ENCODE assay signal across 22 mouse cellular contexts in the genomic region with DNA sequence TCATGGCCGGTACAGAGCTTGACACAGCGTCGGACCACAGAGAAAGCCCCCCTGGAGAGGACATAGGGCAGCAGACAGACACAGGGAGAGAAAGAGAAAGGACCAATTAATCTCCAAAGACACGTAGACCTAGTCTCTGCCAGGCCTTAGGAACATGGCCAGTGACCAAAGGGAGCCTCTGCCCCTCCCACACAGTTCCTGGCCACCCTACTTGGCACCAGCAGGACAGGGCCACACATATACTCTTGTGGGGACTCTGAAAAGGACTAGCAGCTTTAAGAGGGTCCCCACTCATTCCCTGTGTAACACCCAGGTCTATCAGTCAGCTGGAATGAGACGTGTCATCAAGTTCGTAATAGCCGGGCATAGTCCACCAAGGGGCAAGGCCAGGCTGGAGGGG. TPM values are rescaled to one million over a fixed set of nuclear protein-coding genes. Genes with fewer than 3 reads are reported as not detected.
DNase-seq lines count a peak whose midpoint lies in the region; ATAC-seq and TF ChIP-seq lines count a peak whose summit lies in the region.
"Had no signal": no experiment of that assay in that cellular context is flagged by ENCODE, and none has a peak within 500 bp of the region (broad histone marks: within the 10 kb centered on the region; RNA-seq: fewer than 3 reads in every experiment).

No protein-coding gene starts in this region.

- 69% methylated on average over 7 of the region's 7 CpGs for whole genome bisulfite sequencing in hindbrain, embryonic 16.5 days
- WGBS in hindbrain, embryonic 13.5 days = 77% methylated on average over 7 of the region's 7 CpGs
- WGBS in midbrain, postnatal 0 days = 68% methylated on average over 7 of the region's 7 CpGs
- WGBS in midbrain, embryonic 11.5 days = 81% methylated on average over 7 of the region's 7 CpGs
- WGBS in olfactory bulb, adult 2 months = 43% methylated on average over 7 of the region's 7 CpGs

- intact Hi-C loops in left cerebral cortex, postnatal 25 days (cut with DNase I) = no loop called here

- no peak overlapping the region for H3K4me3 ChIP-seq in hindbrain, embryonic 16.5 days (ENCODE audit: low read length)
- no peak overlapping the region for H3K4me3 ChIP-seq in hindbrain, embryonic 13.5 days
- H3K4me3 ChIP-seq in midbrain, postnatal 0 days (ENCODE audit: low read depth, low read length) = no peak overlapping the region
- H3K4me3 ChIP-seq in midbrain, embryonic 11.5 days (ENCODE audit: low read depth, low read length) = no peak overlapping the region
- H3K4me3 ChIP-seq in olfactory bulb, adult 2 months (ENCODE audit: insufficient read depth, low read depth, low read length) = no peak overlapping the region
- H3K4me3 ChIP-seq: embryonic facial prominence, embryonic 12.5 days; erythroblast, embryonic 14.5 days; forebrain, embryonic 15.5 days; heart, embryonic 10.5 days; liver, embryonic 13.5 days; midbrain, embryonic 10.5 days; neural tube, embryonic 12.5 days had no signal

- H3K9me3 ChIP-seq in hindbrain, embryonic 16.5 days (ENCODE audit: control insufficient read depth, low read length) = no peaks in the 10 kb centered on the region
- H3K9me3 ChIP-seq in hindbrain, embryonic 13.5 days = no peaks in the 10 kb centered on the region
- no peaks in the 10 kb centered on the region for H3K9me3 ChIP-seq in midbrain, postnatal 0 days (ENCODE audit: low read length)
- no peaks in the 10 kb centered on the region for H3K9me3 ChIP-seq in midbrain, embryonic 11.5 days (ENCODE audit: control insufficient read depth, low read length)
- H3K9me3 ChIP-seq: embryonic facial prominence, embryonic 12.5 days; forebrain, embryonic 15.5 days; heart, embryonic 10.5 days; liver, embryonic 13.5 days; midbrain, embryonic 10.5 days; neural tube, embryonic 12.5 days had no signal

- H3K9ac ChIP-seq in hindbrain, embryonic 16.5 days (ENCODE audit: low read depth, low read length) = no peak overlapping the region
- no peak overlapping the region for H3K9ac ChIP-seq in hindbrain, embryonic 13.5 days
- H3K9ac ChIP-seq in midbrain, postnatal 0 days (replicated peaks; ENCODE audit: low read length, poor library complexity, severe bottlenecking) = no peak overlapping the region
- H3K9ac ChIP-seq in midbrain, embryonic 11.5 days (ENCODE audit: low read length) = no peak overlapping the region
- H3K9ac ChIP-seq: embryonic facial prominence, embryonic 12.5 days; forebrain, embryonic 15.5 days; liver, embryonic 13.5 days; lung, embryonic 14.5 days; neural tube, embryonic 12.5 days had no signal

- peaks cover 3% of the 10 kb centered on the region for H3K4me1 ChIP-seq in hindbrain, embryonic 16.5 days (ENCODE audit: control insufficient read depth, insufficient read depth, low read depth, low read length)
- peaks cover 16% of the 10 kb centered on the region for H3K4me1 ChIP-seq in hindbrain, embryonic 13.5 days (replicated peaks)
- no peaks in the 10 kb centered on the region for H3K4me1 ChIP-seq in midbrain, postnatal 0 days (ENCODE audit: insufficient read depth, low read length)
- H3K4me1 ChIP-seq in midbrain, embryonic 11.5 days (ENCODE audit: control insufficient read depth, insufficient read depth, low read length) = no peaks in the 10 kb centered on the region
- peaks cover 82% of the 10 kb centered on the region for H3K4me1 ChIP-seq in olfactory bulb, adult 2 months (ENCODE audit: control insufficient read depth, insufficient read depth, low read length)
- H3K4me1 ChIP-seq: embryonic facial prominence, embryonic 12.5 days; neural tube, embryonic 12.5 days had no signal

- peaks cover 4% of the 10 kb centered on the region; the same call in 1 of the 2 replicates for H3K36me3 ChIP-seq in hindbrain, embryonic 16.5 days (ENCODE audit: control insufficient read depth, insufficient read depth, low read length)
- H3K36me3 ChIP-seq in hindbrain, embryonic 13.5 days = no peaks in the 10 kb centered on the region
- peaks cover 13% of the 10 kb centered on the region for H3K36me3 ChIP-seq in midbrain, postnatal 0 days (ENCODE audit: insufficient read depth, low read length)
- H3K36me3 ChIP-seq in midbrain, embryonic 11.5 days (ENCODE audit: control insufficient read depth, insufficient read depth, low read length) = no peaks in the 10 kb centered on the region
- H3K36me3 ChIP-seq: embryonic facial prominence, embryonic 12.5 days; forebrain, embryonic 15.5 days; heart, embryonic 10.5 days; liver, embryonic 13.5 days; midbrain, embryonic 10.5 days; neural tube, embryonic 12.5 days had no signal

- peak; percentile 24 for DNase-seq in adrenal gland, postnatal 14 days
- DNase-seq in adrenal gland, postnatal 10 days = no peak
- DNase-seq in midbrain, postnatal 0 days (ENCODE audit: low spot score) = peak; percentile 43
- DNase-seq in midbrain, embryonic 11.5 days (ENCODE audit: low spot score, missing footprints) = no peak
- no peak for DNase-seq in left cerebral cortex, postnatal 25 days (ENCODE audit: low spot score in 2 of 2)
- DNase-seq: adrenal gland, postnatal 36 days; kidney, adult 8-10 months; kidney, postnatal 14 days; liver, embryonic 13.5 days; lung, embryonic 14.5 days had no signal

- peak; percentile 34; the same call in 1 of the 2 replicates for ATAC-seq in hindbrain, embryonic 16.5 days
- no peak for ATAC-seq in hindbrain, embryonic 13.5 days (ENCODE audit: low FRiP score)
- no peak for ATAC-seq in midbrain, postnatal 0 days (ENCODE audit: low FRiP score)
- ATAC-seq in midbrain, embryonic 11.5 days (ENCODE audit: low FRiP score) = no peak
- ATAC-seq: activated CD4-positive, CD25-positive, alpha-beta regulatory T cell, adult 4 months; forebrain, embryonic 15.5 days; Patski had no signal

- H3K27ac ChIP-seq in hindbrain, embryonic 16.5 days (ENCODE audit: low read depth, low read length) = no peak overlapping the region
- no peak overlapping the region for H3K27ac ChIP-seq in hindbrain, embryonic 13.5 days
- H3K27ac ChIP-seq in midbrain, postnatal 0 days (ENCODE audit: low read depth, low read length) = no peak overlapping the region
- H3K27ac ChIP-seq in midbrain, embryonic 11.5 days (ENCODE audit: low read depth, low read length) = no peak overlapping the region
- peak overlapping the region; percentile 46 for H3K27ac ChIP-seq in olfactory bulb, adult 2 months (ENCODE audit: insufficient read depth, low read depth, low read length)
- H3K27ac ChIP-seq: embryonic facial prominence, embryonic 12.5 days; forebrain, embryonic 15.5 days; heart, embryonic 10.5 days; liver, embryonic 13.5 days; macrophage; midbrain, embryonic 10.5 days; neural tube, embryonic 12.5 days had no signal

- no peak for TF ChIP-seq CTCF in midbrain, postnatal 0 days (IDR thresholded peaks at IDR 0.05)
- no peak for TF ChIP-seq CTCF in olfactory bulb, adult 2 months (IDR thresholded peaks at IDR 0.05; ENCODE audit: insufficient read depth, low read depth, low read length)

- no peak overlapping the region for H3K4me2 ChIP-seq in hindbrain, embryonic 16.5 days (ENCODE audit: low read length)
- H3K4me2 ChIP-seq in hindbrain, embryonic 13.5 days = no peak overlapping the region
- H3K4me2 ChIP-seq in midbrain, postnatal 0 days (ENCODE audit: low read depth, low read length, poor library complexity, severe bottlenecking) = no peak overlapping the region
- H3K4me2 ChIP-seq in midbrain, embryonic 11.5 days = no peak overlapping the region
- H3K4me2 ChIP-seq: embryonic facial prominence, embryonic 12.5 days; forebrain, embryonic 15.5 days; liver, embryonic 13.5 days; lung, embryonic 14.5 days; neural tube, embryonic 12.5 days had no signal

- no peaks in the 10 kb centered on the region for H3K27me3 ChIP-seq in hindbrain, embryonic 16.5 days (replicated peaks; ENCODE audit: control insufficient read depth, insufficient read depth, low read length)
- no peaks in the 10 kb centered on the region for H3K27me3 ChIP-seq in hindbrain, embryonic 13.5 days
- no peaks in the 10 kb centered on the region for H3K27me3 ChIP-seq in midbrain, postnatal 0 days (ENCODE audit: insufficient read depth, low read length)
- H3K27me3 ChIP-seq in midbrain, embryonic 11.5 days (ENCODE audit: control insufficient read depth, insufficient read depth, low read length) = no peaks in the 10 kb centered on the region
- H3K27me3 ChIP-seq: embryonic facial prominence, embryonic 12.5 days; forebrain, embryonic 15.5 days; liver, embryonic 13.5 days; neural tube, embryonic 12.5 days; Patski had no signal

- TF ChIP-seq POLR2A in olfactory bulb, adult 2 months (IDR thresholded peaks at IDR 0.05; ENCODE audit: insufficient read depth, low read depth, low read length) = no peak

RNA-seq across cellular contexts. Expression of gene Camk2b, which starts 37.3 kb away (rescaled TPM):
- 14.8 and 16.8 TPM in 2 replicates for total RNA-seq in adrenal gland, postnatal 14 days (2021)
- 10 to 100 TPM; 15.7 to 30.4 TPM for total RNA-seq in adrenal gland, postnatal 10 days (2021)
- 138 and 140 TPM in 2 replicates for polyA plus RNA-seq in hindbrain, embryonic 16.5 days (2015; fragmentation: Nextera tagmentation; extraction: Ambion mirVana)
- polyA plus RNA-seq in hindbrain, embryonic 13.5 days (2015; fragmentation: Nextera tagmentation; extraction: Ambion mirVana) = 63.1 and 65.8 TPM in 2 replicates
- total RNA-seq in midbrain, postnatal 0 days (2014; rRNA removed) = 195 and 225 TPM in 2 replicates
- polyA plus RNA-seq in midbrain, postnatal 0 days (2015; fragmentation: Nextera tagmentation; extraction: Ambion mirVana) = 199 and 208 TPM in 2 replicates
- polyA plus RNA-seq in midbrain, embryonic 11.5 days (2014; fragmentation: Nextera tagmentation; extraction: Ambion mirVana) = 2.4 and 2.5 TPM in 2 replicates
- polyA plus RNA-seq in olfactory bulb, adult 2 months (2012; ENCODE audit: insufficient read depth, insufficient read length, low replicate concordance, missing spikeins) = 150 and 183 TPM in 2 replicates
- total RNA-seq in left cerebral cortex, postnatal 25 days (2021) = 100 to 1,000 TPM; 645 to 685 TPM
- polyA plus RNA-seq: erythroblast, embryonic 14.5 days had no signal

Comparison
In these comparisons a context has a peak if more than half of its experiments do, and no peak if none do; other contexts are left out.
1. DNase-seq: peak in adrenal gland, postnatal 14 days (single experiment) and midbrain, postnatal 0 days (single experiment); none in adrenal gland, postnatal 10 days (single experiment), midbrain, embryonic 11.5 days (single experiment) and left cerebral cortex, postnatal 25 days (0 of 2).
2. RNA of gene Camk2b, which starts 37.3 kb away (polyA plus RNA-seq): 199 to 208 TPM in midbrain, postnatal 0 days, 150 to 183 TPM in olfactory bulb, adult 2 months, 138 to 140 TPM in hindbrain, embryonic 16.5 days and 63.1 to 65.8 TPM in hindbrain, embryonic 13.5 days; 2.4 to 2.5 TPM in midbrain, embryonic 11.5 days; every median in the first group is over 10 times any median in the second.